Mouse (Mus musculus) layer of hippocampus, adult 2 months (tissue): ENCODE data around the gene Eml1. TPM values are rescaled to one million over a fixed set of nuclear protein-coding genes. Genes with fewer than 3 reads are reported as not detected.

Source experiments
- DNase-seq, 2 experiments: peaks; one replicate each; pipeline ENCODE4 v3.0.0; 2022; ENCODE audit warnings: low spot score in 2 of 2
- H3K27ac ChIP-seq: fragments of 200-600 bp; 2 replicates; pipeline ENCODE4 v1.8.1; 2022
- H3K4me3 ChIP-seq: fragments of 200-600 bp; 2 replicates; pipeline ENCODE4 v1.8.1; 2022; ENCODE audit warnings: mild to moderate bottlenecking
- CTCF ChIP-seq: fragments of 200-600 bp; conservative IDR thresholded peaks from 2 replicates; pipeline ENCODE4 v1.8.1; 2022; ENCODE audit warnings: antibody characterized with exemption, mild to moderate bottlenecking, moderate library complexity
- total RNA-seq, 2 experiments: library from RNA; stranded (reverse); gene quantifications; 2 replicates each; pipeline ENCODE4 v1.2.3; 2021

Gene Eml1
- total RNA-seq, 2 experiments from 2014 or later = 46.6 to 47.4 TPM

DNA sequence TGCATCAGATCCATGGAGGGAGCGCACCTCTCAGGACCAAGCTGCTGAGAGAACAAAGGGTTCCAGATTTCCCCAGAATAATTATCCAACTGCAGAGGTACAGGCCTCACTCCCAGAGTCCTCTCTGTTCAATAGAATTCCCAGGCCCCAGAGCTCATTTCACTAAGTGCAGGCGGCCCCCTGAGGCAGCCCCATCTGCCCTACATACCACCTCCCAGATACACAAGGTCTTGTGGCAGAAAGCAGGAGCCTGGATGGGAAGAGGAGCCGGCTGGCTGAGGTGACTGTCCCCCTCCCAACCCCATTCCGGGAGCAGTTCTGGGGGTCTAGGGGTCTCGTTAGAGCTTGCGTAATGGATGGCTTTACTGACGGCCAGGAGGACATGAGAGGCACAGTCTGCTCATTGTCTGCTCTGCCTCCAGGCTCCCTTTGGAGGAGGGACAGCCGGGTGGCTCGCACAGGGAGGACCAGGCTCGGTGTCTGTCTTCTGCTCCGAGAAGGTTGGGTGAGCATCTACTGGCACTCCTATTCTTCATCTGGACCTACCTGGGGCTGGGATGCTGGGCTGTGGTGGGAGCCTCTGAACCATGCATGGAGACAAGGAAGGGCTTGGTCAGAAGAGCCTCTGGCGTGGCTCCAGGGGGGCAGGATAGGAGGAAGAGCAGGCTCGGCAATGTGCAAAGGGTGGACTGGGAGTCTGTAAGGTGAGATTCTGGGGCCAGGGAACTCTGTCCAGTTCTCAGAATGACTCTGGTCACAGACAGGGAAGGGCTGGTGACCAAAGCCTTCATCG is 39.9 kb downstream of the Eml1 start:
- Histone ChIP-seq H3K27ac (peak overlapping the region; percentile 50), H3K4me3 (peak overlapping the region; percentile 20; the same call in 1 of the 2 replicates)
- no peak for DNase-seq
- no peak for TF ChIP-seq CTCF

DNA sequence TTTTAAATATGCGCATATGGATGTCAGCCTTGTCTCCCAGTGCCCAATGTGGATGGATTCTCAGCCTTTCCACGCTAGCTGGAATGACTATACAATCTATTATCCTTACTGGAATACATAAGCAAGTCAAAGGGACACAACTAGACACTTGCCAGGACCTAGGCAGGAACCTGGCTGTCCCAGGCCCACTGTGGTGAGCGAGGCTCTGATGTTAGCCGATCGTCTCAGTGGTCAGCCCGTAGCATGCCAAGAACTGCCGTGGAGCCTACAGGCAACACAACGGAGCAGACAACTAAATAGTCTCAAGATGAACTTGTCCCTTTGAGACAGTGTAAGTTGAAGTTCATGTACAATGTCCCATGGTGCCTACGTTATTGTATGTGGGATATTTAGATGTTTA is 44.2 kb downstream of the Eml1 start:
- no peak for TF ChIP-seq CTCF
- no peak overlapping the region for H3K4me3 ChIP-seq
- no peak for DNase-seq
- no peak overlapping the region for H3K27ac ChIP-seq

DNA sequence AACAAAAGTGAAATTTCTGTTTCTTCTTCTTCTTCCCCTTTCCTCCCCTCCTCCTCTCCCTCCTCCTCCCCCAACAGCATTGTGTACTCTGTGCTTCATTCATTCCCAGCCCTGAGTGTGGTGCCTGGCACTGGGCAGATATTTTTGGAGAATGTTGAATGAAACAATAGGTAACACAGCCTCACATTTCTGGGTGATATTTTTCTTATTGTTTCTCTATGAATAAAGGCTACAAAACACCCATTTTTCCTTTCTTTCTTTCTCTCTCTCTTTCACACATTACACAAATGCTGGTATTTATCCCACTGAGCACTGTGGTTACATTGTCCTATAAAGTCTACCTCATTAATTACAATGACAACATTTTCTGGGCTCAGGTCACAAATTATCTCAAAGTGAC is 48.8 kb downstream of the Eml1 start:
- no peak for TF ChIP-seq CTCF
- Histone ChIP-seq H3K4me3 (no peak overlapping the region), H3K27ac (peak overlapping the region; percentile 68)

DNA sequence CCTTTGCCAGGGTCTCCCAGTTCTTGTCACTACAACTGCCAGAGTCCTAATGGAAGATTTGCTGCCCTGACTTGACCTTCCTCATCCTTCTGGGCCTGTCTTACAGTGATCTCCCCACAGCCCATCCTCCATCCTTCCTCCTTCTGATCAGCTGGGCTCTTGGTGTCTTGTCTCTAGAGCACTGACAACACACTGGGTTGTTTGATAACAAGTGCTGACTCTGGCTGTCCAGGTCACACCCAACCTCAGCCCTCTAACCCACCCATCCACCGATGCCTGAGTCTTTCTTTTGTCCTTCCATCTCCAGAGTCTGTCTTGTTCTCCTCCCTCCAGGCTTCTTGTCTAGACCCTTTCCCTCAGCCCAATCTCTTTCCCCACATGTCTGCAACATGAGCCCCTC is 50.7 kb downstream of the Eml1 start:
- no peak overlapping the region for H3K4me3 ChIP-seq
- TF ChIP-seq CTCF = no peak
- H3K27ac ChIP-seq = peak overlapping the region; percentile 98; the same call in 1 of the 2 replicates
- no peak for DNase-seq

More for the DNA sequence above, 48.8 kb downstream of the Eml1 start:
- DNase-seq = no peak

DNA sequence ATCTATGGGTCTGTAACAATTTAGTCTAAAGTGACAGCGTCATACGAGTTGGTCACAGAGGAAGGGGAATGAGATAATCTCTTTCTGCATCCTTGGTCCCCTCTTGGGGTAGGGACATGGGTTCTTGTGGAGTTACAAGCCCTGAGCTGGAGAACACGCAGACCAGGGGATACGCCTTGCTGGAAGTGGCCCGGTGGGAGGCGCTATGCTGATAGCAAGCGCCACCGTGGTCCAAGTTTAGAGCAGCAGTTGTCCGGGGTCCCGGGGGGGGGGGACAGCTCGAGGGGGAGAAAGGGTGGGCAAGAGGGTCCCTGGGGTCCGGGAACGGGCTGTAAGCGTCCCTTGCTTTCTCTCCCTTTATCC is 51.7 kb downstream of the Eml1 start:
- peak; percentile 69 for TF ChIP-seq CTCF
- peak in 1 of 2 experiments; percentile 33 for DNase-seq
- Histone ChIP-seq H3K27ac (peak overlapping the region; percentile 98), H3K4me3 (peak overlapping the region; percentile 84)

DNA sequence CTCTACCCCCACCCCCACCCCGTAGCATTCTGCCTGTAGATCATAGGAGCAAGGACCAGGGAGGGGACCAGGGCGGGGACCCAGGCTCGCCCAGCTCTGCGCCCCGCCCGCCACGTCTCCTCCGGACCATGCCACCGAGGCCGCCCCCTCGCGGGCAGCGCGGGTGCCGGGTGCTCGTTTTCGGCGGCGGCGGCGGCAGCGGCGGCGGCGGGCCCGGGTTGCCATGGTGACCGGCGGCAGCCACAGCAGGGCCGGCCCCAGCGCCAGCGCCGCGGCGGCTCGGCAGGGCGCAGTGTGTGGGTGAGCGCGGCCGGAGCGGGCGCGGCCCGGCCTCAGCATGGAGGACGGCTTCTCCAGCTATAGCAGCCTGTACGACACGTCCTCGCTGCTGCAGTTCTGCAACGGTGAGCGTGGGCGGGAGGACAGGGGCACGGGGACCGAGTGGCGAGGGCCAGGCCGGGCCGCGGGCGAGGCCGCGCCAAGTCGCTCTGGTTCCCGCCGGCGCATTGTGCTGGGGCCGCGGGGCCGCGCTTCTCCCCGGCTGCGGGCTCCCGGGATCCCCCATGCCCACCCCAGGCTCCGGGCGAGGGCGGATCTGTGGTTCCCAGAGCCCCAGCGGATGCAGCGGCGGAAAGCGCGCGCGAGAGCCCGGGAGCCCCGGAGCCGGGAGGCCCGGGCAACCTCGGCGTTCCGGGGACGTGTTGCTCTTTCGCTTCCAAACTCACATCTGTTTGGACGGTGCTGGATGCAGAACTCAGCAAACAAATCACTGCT is 52.3 kb downstream of the Eml1 start:
- H3K27ac ChIP-seq = peak overlapping the region; percentile 98
- TF ChIP-seq CTCF = peak; percentile 61
- DNase-seq = peak; percentile 81 to 87
- H3K4me3 ChIP-seq = peak overlapping the region; percentile 84

DNA sequence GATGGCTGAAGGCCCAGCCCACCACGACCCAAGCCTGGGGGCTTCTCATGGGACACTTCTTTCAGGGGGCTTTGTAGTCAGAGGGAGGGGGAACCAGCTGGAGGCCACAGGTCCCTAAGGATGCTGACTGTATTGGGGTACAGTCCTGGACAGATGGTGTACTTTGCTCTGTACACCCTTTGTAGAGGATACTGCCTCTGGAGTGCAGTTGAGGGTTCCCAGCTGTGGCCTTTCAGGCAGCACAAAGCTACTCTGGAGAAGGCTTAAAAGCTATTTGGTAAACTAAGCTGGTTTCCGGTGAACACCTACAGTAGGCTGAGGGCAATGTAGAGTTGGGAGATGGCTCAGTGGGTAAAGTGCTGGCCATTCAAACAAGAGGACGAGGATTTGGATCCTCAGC is 60.2 kb downstream of the Eml1 start:
- no peak overlapping the region for H3K27ac ChIP-seq
- no peak for TF ChIP-seq CTCF
- no peak overlapping the region for H3K4me3 ChIP-seq
- DNase-seq = no peak

DNA sequence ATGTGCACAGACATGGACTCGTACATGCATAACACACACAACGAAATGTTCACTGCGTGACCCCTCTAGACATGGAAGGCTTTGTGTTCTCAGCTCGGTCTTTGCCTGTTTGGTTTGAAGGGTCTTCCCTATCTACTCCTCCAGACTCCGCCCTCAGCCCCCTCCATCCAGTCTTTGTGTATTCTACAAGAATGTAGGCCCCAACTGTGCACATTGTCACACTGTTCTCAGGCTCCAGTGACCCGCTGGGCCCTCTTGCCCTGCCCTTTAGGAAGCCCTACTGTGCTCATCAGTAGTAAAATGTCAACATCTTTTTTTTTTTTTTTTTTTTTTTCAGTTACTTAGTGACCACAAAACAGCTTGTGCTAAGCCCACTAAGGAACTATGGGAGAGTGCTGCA is 61.0 kb downstream of the Eml1 start:
- no peak for DNase-seq
- H3K4me3 ChIP-seq = no peak overlapping the region
- no peak for TF ChIP-seq CTCF
- no peak overlapping the region for H3K27ac ChIP-seq

DNA sequence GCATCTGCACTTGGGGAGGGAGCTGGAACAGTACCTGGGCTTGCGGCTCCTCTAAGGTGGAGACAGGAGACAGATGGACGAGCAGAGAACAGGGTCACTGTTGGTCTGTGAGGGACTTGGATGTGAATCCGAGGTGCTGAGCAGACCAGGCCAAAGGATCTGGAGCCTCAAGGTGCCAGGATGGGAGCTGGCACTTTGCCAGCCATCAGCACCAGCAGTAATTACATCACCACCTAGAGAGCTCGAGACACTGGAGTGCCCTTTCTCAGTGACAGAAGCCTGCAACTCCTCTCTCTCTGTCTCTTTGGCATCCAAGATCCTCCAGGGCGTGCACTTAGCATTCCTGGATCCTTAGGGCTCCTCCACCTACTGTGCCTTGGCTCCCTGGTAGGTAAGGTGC is 61.8 kb downstream of the Eml1 start:
- Histone ChIP-seq H3K27ac (peak overlapping the region; percentile 73; the same call in 1 of the 2 replicates), H3K4me3 (no peak overlapping the region; the same call in 1 of the 2 replicates)
- no peak for DNase-seq
- no peak for TF ChIP-seq CTCF

DNA sequence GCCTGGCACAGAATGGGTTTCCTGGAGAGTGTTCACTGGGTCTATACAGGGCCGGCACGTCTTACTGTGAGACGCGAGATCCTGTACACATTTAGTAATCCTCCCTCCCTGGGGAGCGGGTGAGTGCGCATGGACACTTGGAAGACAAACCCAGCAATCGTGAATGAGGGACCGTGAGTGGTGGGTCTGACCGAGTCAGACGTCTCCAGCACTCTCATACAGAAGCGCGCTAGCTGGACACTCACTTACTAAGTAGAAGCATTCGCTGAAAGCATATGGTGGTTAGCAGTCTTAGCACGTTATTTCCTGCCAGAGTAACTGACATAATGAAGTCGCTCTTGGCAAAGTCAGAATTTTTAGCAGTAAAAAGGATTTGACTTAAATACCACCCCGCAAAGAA is 62.3 kb downstream of the Eml1 start:
- DNase-seq = peak in 1 of 2 experiments; percentile 45
- peak overlapping the region; percentile 10; the same call in 1 of the 2 replicates for H3K4me3 ChIP-seq
- TF ChIP-seq CTCF = no peak
- peak overlapping the region; percentile 73 for H3K27ac ChIP-seq

DNA sequence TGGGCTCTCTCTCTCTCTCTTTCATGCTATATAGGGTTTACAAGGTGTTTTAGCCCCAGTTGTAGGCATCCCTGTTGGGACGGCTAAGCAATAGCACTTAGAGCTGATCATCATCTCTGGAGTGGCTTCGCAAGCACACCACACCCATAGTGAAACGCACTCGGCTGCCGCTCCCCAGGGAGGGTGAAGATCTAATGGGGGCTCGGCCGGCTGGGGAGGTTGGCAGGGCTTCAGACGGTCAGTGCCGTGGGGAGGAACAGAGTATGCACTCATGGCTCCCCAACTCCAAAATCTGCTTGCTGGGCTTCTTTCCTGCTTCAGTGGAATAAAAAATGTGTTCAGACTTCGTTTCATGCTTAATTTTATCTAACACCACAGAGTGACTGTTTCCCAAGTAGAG is 62.7 kb downstream of the Eml1 start:
- H3K27ac ChIP-seq = peak overlapping the region; percentile 73
- TF ChIP-seq CTCF = no peak
- peak overlapping the region; percentile 10; the same call in 1 of the 2 replicates for H3K4me3 ChIP-seq
- no peak for DNase-seq

DNA sequence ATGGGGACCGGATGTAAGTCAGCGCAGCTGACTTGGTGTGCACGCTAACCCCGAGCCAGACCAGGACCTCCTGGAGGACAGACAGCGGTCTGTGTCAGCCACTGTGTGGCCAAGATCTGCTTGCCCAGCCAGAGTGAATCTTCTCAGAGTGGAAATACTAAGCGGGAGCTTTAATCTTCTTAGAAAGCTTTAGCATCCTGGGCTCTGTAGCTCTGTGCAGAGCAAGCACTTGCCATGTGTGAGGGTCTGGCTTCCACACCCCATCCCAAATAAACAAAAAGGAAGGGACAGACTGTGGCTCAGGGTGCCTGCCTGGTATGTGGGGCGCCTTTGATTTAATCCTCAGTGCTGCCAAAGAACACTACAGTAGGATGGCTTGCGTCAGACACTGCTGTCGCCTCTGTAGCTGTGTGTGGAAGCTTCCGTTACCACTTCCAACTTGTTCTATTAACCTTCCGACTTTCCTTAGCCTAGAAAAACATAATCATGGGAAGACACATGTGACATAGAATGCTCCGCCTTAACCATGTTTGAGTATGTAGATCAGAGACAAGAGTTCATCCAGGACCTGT is 64.8 kb downstream of the Eml1 start:
- H3K27ac ChIP-seq = peak overlapping the region; percentile 61
- DNase-seq = no peak
- TF ChIP-seq CTCF = no peak

More for the DNA sequence above, 64.8 kb downstream of the Eml1 start:
- H3K4me3 ChIP-seq = no peak overlapping the region
